Mouse (Mus musculus): ENCODE measurements around the gene Gm29582. TPM values are rescaled to one million over a fixed set of nuclear protein-coding genes. Genes with fewer than 3 reads are reported as not detected.
"Not testable (repeated sequence)": the region's sequence is repeated elsewhere in the genome, so short reads cannot be mapped to it uniquely, and the experiment has no call there.

Gene Gm29582
- polyA plus RNA-seq (2011; ENCODE audit: insufficient read depth, insufficient read length, low read depth, missing spikeins) = not detected in 2 replicates

- not testable (repeated sequence) for H3K27ac ChIP-seq (ENCODE audit: insufficient read depth, low read length); H3K36me3 ChIP-seq (ENCODE audit: control insufficient read depth, insufficient read depth, low read length, poor library complexity, severe bottlenecking); H3K9me3 ChIP-seq (replicated peaks; ENCODE audit: control insufficient read depth, insufficient read depth, low read length, poor library complexity, severe bottlenecking); H3K9ac ChIP-seq (ENCODE audit: low read depth, poor library complexity, severe bottlenecking); H3K4me1 ChIP-seq (ENCODE audit: control insufficient read depth, insufficient read depth, low read length); H3K27me3 ChIP-seq (ENCODE audit: control insufficient read depth, insufficient read depth, low read length, poor library complexity, severe bottlenecking); H3K4me3 ChIP-seq (ENCODE audit: low read depth, low read length)
These were observed at the start of gene Gm29582 for GRCm38 (mm10) chrY:30738461-30738860. Gene Gm29582, minus strand, starts transcription at chrY:30738561.
